Mouse (Mus musculus): ENCODE measurements around the gene Serpinh1.
"Not testable (repeated sequence)": the region's sequence is repeated elsewhere in the genome, so short reads cannot be mapped to it uniquely, and the experiment has no call there.

The Serpinh1 gene

GRCm38 (mm10) chr7:99374325-99374724 is 21.3 kb upstream of the Serpinh1 start:
- in situ Hi-C loops (cut with MseI, MboI): not testable (repeated sequence)

GRCm38 (mm10) chr7:99366716-99367115 is 13.7 kb upstream of the Serpinh1 start:
- in situ Hi-C loops (cut with MseI, MboI): loop anchor here (5.0 kb wide), 1 partner anchor 34 kb away; no protein-coding TSS in a partner anchor

- in situ Hi-C loops (cut with MseI, MboI): loop anchor here (5.0 kb wide), 1 partner anchor 33 kb away; no protein-coding TSS in a partner anchor
These were observed 12.0 kb upstream of the Serpinh1 start for GRCm38 (mm10) chr7:99365069-99365468.

GRCm38 (mm10) chr7:99362137-99362536 is 9.1 kb upstream of the Serpinh1 start:
- in situ Hi-C loops (cut with MseI, MboI): no loop called here

GRCm38 (mm10) chr7:99360803-99361414 is 7.9 kb upstream of the Serpinh1 start:
- in situ Hi-C loops (cut with MseI, MboI): no loop called here

GRCm38 (mm10) chr7:99360021-99360802 is 7.2 kb upstream of the Serpinh1 start:
- in situ Hi-C loops (cut with MseI, MboI): no loop called here

- in situ Hi-C loops (cut with MseI, MboI): no loop called here
These were observed 5.3 kb upstream of the Serpinh1 start for GRCm38 (mm10) chr7:99358371-99358770.

GRCm38 (mm10) chr7:99357201-99357600 is 4.2 kb upstream of the Serpinh1 start:
- in situ Hi-C loops (cut with MseI, MboI): no loop called here

- in situ Hi-C loops (cut with MseI, MboI): no loop called here
These were observed 3.3 kb upstream of the Serpinh1 start for GRCm38 (mm10) chr7:99356244-99356930.

GRCm38 (mm10) chr7:99355731-99356131 is 2.7 kb upstream of the Serpinh1 start:
- in situ Hi-C loops (cut with MseI, MboI): no loop called here

GRCm38 (mm10) chr7:99351802-99352517 is 1.1 kb downstream of the Serpinh1 start:
- in situ Hi-C loops (cut with MseI, MboI): no loop called here

- in situ Hi-C loops (cut with MseI, MboI): no loop called here
These were observed 1.8 kb downstream of the Serpinh1 start for GRCm38 (mm10) chr7:99351104-99351801.

- in situ Hi-C loops (cut with MseI, MboI): no loop called here
These were observed 3.0 kb downstream of the Serpinh1 start for GRCm38 (mm10) chr7:99349782-99350720.

GRCm38 (mm10) chr7:99348883-99349282 is 4.2 kb downstream of the Serpinh1 start:
- in situ Hi-C loops (cut with MseI, MboI): no loop called here

- in situ Hi-C loops (cut with MseI, MboI): no loop called here
These were observed 5.8 kb downstream of the Serpinh1 start for GRCm38 (mm10) chr7:99347268-99347667.

- in situ Hi-C loops (cut with MseI, MboI): no loop called here
These were observed 9.5 kb downstream of the Serpinh1 start for GRCm38 (mm10) chr7:99343577-99343976.

- in situ Hi-C loops (cut with MseI, MboI): no loop called here
These were observed 12.3 kb downstream of the Serpinh1 start for GRCm38 (mm10) chr7:99340736-99341135.

GRCm38 (mm10) chr7:99332774-99333480 is 20.1 kb downstream of the Serpinh1 start:
- in situ Hi-C loops (cut with MseI, MboI): loop anchor here (5.0 kb wide), 1 partner anchor 34 kb away; no protein-coding TSS in a partner anchor

GRCm38 (mm10) chr7:99330012-99330411 is 23.0 kb downstream of the Serpinh1 start:
- in situ Hi-C loops (cut with MseI, MboI): loop anchor here (5.0 kb wide), 1 partner anchor 37 kb away; no protein-coding TSS in a partner anchor

All from mouse trophoblast stem cell (cell line).